Mouse (Mus musculus): Measurements from ENCODE around the gene Tanc2. TPM values are rescaled to one million over a fixed set of nuclear protein-coding genes. Genes with fewer than 3 reads are reported as not detected.

The Tanc2 gene
- total and polyA plus RNA-seq, 2 experiments from 2014 or later: 37.3 to 136 TPM

- TF ChIP-seq CTCF (IDR thresholded peaks at IDR 0.05): no peak
- ATAC-seq (ENCODE audit: low FRiP score): no peak
- no peak for DNase-seq (ENCODE audit: low spot score)
- no peak overlapping the region for H3K27ac ChIP-seq (ENCODE audit: low read depth, low read length)
- no peaks in the 10 kb centered on the region for H3K9me3 ChIP-seq (ENCODE audit: low read length)
- no peaks in the 10 kb centered on the region for H3K4me1 ChIP-seq (ENCODE audit: insufficient read depth, low read length)
- H3K36me3 ChIP-seq (ENCODE audit: insufficient read depth, low read length): peaks cover 14% of the 10 kb centered on the region; the same call in 1 of the 2 replicates
- no peak overlapping the region for H3K4me3 ChIP-seq (ENCODE audit: low read depth, low read length)
- H3K27me3 ChIP-seq (ENCODE audit: insufficient read depth, low read length): no peaks in the 10 kb centered on the region
- no peak overlapping the region for H3K9ac ChIP-seq (replicated peaks; ENCODE audit: low read length, poor library complexity, severe bottlenecking)
- H3K4me2 ChIP-seq (ENCODE audit: low read depth, low read length, poor library complexity, severe bottlenecking): no peak overlapping the region
Observed at GRCm38 (mm10) chr11:105837962-105838361, 248.2 kb downstream of the Tanc2 start.

- Histone ChIP-seq H3K27me3 (ENCODE audit: insufficient read depth, low read length) (no peaks in the 10 kb centered on the region), H3K4me3 (ENCODE audit: low read depth, low read length) (no peak overlapping the region), H3K4me1 (ENCODE audit: insufficient read depth, low read length) (no peaks in the 10 kb centered on the region), H3K27ac (ENCODE audit: low read depth, low read length) (no peak overlapping the region), H3K36me3 (ENCODE audit: insufficient read depth, low read length) (0 out of 2 replicates have a peak, but pooled peaks cover 6% of the 10 kb centered on the region), H3K9me3 (ENCODE audit: low read length) (no peaks in the 10 kb centered on the region), H3K4me2 (ENCODE audit: low read depth, low read length, poor library complexity, severe bottlenecking) (no peak overlapping the region), H3K9ac (replicated peaks; ENCODE audit: low read length, poor library complexity, severe bottlenecking) (no peak overlapping the region)
- 87% methylated on average over 1 of the region's 1 CpGs for WGBS
- DNase-seq (ENCODE audit: low spot score) (no peak), ATAC-seq (ENCODE audit: low FRiP score) (no peak)
- TF ChIP-seq CTCF (IDR thresholded peaks at IDR 0.05): no peak
Observed at GRCm38 (mm10) chr11:105845901-105846300, 256.1 kb downstream of the Tanc2 start.

GRCm38 (mm10) chr11:105855504-105855903, 265.7 kb downstream of the Tanc2 start:
- H3K4me1 ChIP-seq (ENCODE audit: insufficient read depth, low read length): no peaks in the 10 kb centered on the region
- H3K36me3 ChIP-seq (ENCODE audit: insufficient read depth, low read length): no peaks in the 10 kb centered on the region; the same call in 1 of the 2 replicates
- H3K9me3 ChIP-seq (ENCODE audit: low read length): no peaks in the 10 kb centered on the region
- no peaks in the 10 kb centered on the region for H3K27me3 ChIP-seq (ENCODE audit: insufficient read depth, low read length)
- no peak overlapping the region for H3K4me2 ChIP-seq (ENCODE audit: low read depth, low read length, poor library complexity, severe bottlenecking)
- no peak overlapping the region for H3K9ac ChIP-seq (replicated peaks; ENCODE audit: low read length, poor library complexity, severe bottlenecking)
- ATAC-seq (ENCODE audit: low FRiP score) (no peak), DNase-seq (ENCODE audit: low spot score) (no peak)
- no peak overlapping the region for H3K27ac ChIP-seq (ENCODE audit: low read depth, low read length)
- TF ChIP-seq CTCF (IDR thresholded peaks at IDR 0.05): no peak
- H3K4me3 ChIP-seq (ENCODE audit: low read depth, low read length): no peak overlapping the region
- WGBS: 63% methylated on average over 3 of the region's 3 CpGs

GRCm38 (mm10) chr11:105858063-105858462, 268.3 kb downstream of the Tanc2 start:
- Histone ChIP-seq H3K9ac (replicated peaks; ENCODE audit: low read length, poor library complexity, severe bottlenecking) (no peak overlapping the region), H3K4me3 (ENCODE audit: low read depth, low read length) (no peak overlapping the region), H3K4me1 (ENCODE audit: insufficient read depth, low read length) (no peaks in the 10 kb centered on the region), H3K27me3 (ENCODE audit: insufficient read depth, low read length) (no peaks in the 10 kb centered on the region), H3K36me3 (ENCODE audit: insufficient read depth, low read length) (no peaks in the 10 kb centered on the region; the same call in 1 of the 2 replicates), H3K9me3 (ENCODE audit: low read length) (no peaks in the 10 kb centered on the region), H3K4me2 (ENCODE audit: low read depth, low read length, poor library complexity, severe bottlenecking) (no peak overlapping the region), H3K27ac (ENCODE audit: low read depth, low read length) (no peak overlapping the region)
- peak; percentile 6 for DNase-seq (ENCODE audit: low spot score)
- no peak for ATAC-seq (ENCODE audit: low FRiP score)
- TF ChIP-seq CTCF (IDR thresholded peaks at IDR 0.05): peak; percentile 63

GRCm38 (mm10) chr11:105885558-105885957, 295.8 kb downstream of the Tanc2 start:
- H3K9me3 ChIP-seq (ENCODE audit: low read length): no peaks in the 10 kb centered on the region
- 86% methylated on average over 1 of the region's 1 CpGs for WGBS
- TF ChIP-seq CTCF (IDR thresholded peaks at IDR 0.05): no peak

GRCm38 (mm10) chr11:105887281-105887680, 297.5 kb downstream of the Tanc2 start:
- Histone ChIP-seq H3K27ac (ENCODE audit: low read depth, low read length) (no peak overlapping the region), H3K27me3 (ENCODE audit: insufficient read depth, low read length) (no peaks in the 10 kb centered on the region), H3K4me3 (ENCODE audit: low read depth, low read length) (no peak overlapping the region), H3K9ac (replicated peaks; ENCODE audit: low read length, poor library complexity, severe bottlenecking) (no peak overlapping the region), H3K4me2 (ENCODE audit: low read depth, low read length, poor library complexity, severe bottlenecking) (no peak overlapping the region), H3K9me3 (ENCODE audit: low read length) (no peaks in the 10 kb centered on the region), H3K36me3 (ENCODE audit: insufficient read depth, low read length) (0 out of 2 replicates have a peak, but pooled peaks cover 4% of the 10 kb centered on the region), H3K4me1 (ENCODE audit: insufficient read depth, low read length) (no peaks in the 10 kb centered on the region)
- no peak for ATAC-seq (ENCODE audit: low FRiP score)
- DNase-seq (ENCODE audit: low spot score): no peak
- 77% methylated on average over 1 of the region's 1 CpGs for WGBS
- TF ChIP-seq CTCF (IDR thresholded peaks at IDR 0.05): no peak

More at GRCm38 (mm10) chr11:105885558-105885957, 295.8 kb downstream of the Tanc2 start:
- H3K27ac ChIP-seq (ENCODE audit: low read depth, low read length): no peak overlapping the region
- DNase-seq (ENCODE audit: low spot score) (no peak), ATAC-seq (ENCODE audit: low FRiP score) (no peak)
- H3K36me3 ChIP-seq (ENCODE audit: insufficient read depth, low read length): 0 out of 2 replicates have a peak, but pooled peaks cover 4% of the 10 kb centered on the region
- H3K9ac ChIP-seq (replicated peaks; ENCODE audit: low read length, poor library complexity, severe bottlenecking): no peak overlapping the region
- no peaks in the 10 kb centered on the region for H3K27me3 ChIP-seq (ENCODE audit: insufficient read depth, low read length)
- no peaks in the 10 kb centered on the region for H3K4me1 ChIP-seq (ENCODE audit: insufficient read depth, low read length)
- no peak overlapping the region for H3K4me3 ChIP-seq (ENCODE audit: low read depth, low read length)
- H3K4me2 ChIP-seq (ENCODE audit: low read depth, low read length, poor library complexity, severe bottlenecking): no peak overlapping the region
